Mouse (Mus musculus) ES-E14 (cell line): ENCODE results near the gene Srsf3.

Source experiments
- HCFC1 ChIP-seq: IDR thresholded peaks from 2 replicates; pipeline ENCODE4 v1.6.1; 2012; ENCODE audit warnings: low read length, inconsistent platforms, borderline replicate concordance; ENCODE audit not compliant: insufficient read depth
- MAFK ChIP-seq: IDR thresholded peaks from 2 replicates; pipeline ENCODE4 v1.6.1; 2014; ENCODE audit warnings: mild to moderate bottlenecking, low read depth, low read length, inconsistent platforms; ENCODE audit not compliant: insufficient read depth
- ZC3H11A ChIP-seq: IDR thresholded peaks from 2 replicates; pipeline ENCODE4 v1.6.1; 2012; ENCODE audit warnings: low read depth, mild to moderate bottlenecking, inconsistent platforms, low read length, borderline replicate concordance

GRCm38 (mm10) chr17:29033569-29034061 is 1.2 kb downstream of the Srsf3 start:
- TF ChIP-seq MAFK: no peak
- no peak for TF ChIP-seq HCFC1
- TF ChIP-seq ZC3H11A: no peak
